ENCODE assay signal across 8 mouse cellular contexts in genomic region chr10:121461404-121462161, GRCm38 (mm10). TPM values are rescaled to one million over a fixed set of nuclear protein-coding genes. Genes with fewer than 3 reads are reported as not detected.
A peak's percentile ranks its signal among the peaks of the same experiment; 100 is the strongest.
DNase-seq lines count a peak whose midpoint lies in the region; ATAC-seq and TF ChIP-seq lines count a peak whose summit lies in the region.

No protein-coding gene starts in this region.

- TF ChIP-seq CTCF in forebrain, postnatal 0 days (IDR thresholded peaks at IDR 0.05; ENCODE audit: low read depth), result no peak

- peak overlapping the region; percentile 9 for H3K4me2 ChIP-seq in forebrain, postnatal 0 days (ENCODE audit: low read depth)
- peak overlapping the region; percentile 51 for H3K4me2 ChIP-seq in hindbrain, embryonic 16.5 days (ENCODE audit: low read length)
- H3K4me2 ChIP-seq in liver, embryonic 12.5 days, result peak overlapping the region; percentile 55
- H3K4me2 ChIP-seq in midbrain, embryonic 16.5 days (ENCODE audit: low read length), result peak overlapping the region; percentile 42

- no peak overlapping the region for H3K4me3 ChIP-seq in forebrain, postnatal 0 days (ENCODE audit: low read depth, low read length)
- H3K4me3 ChIP-seq in hindbrain, embryonic 16.5 days (ENCODE audit: low read length), result peak overlapping the region; percentile 12; the same call in 1 of the 2 replicates
- peak overlapping the region; percentile 22; the same call in 1 of the 2 replicates for H3K4me3 ChIP-seq in liver, embryonic 12.5 days
- peak overlapping the region; percentile 13; the same call in 1 of the 2 replicates for H3K4me3 ChIP-seq in midbrain, embryonic 16.5 days (ENCODE audit: low read depth, low read length)

- no peaks in the 10 kb centered on the region for H3K36me3 ChIP-seq in forebrain, postnatal 0 days (ENCODE audit: insufficient read depth)
- no peaks in the 10 kb centered on the region for H3K36me3 ChIP-seq in hindbrain, embryonic 16.5 days (ENCODE audit: control insufficient read depth, insufficient read depth, low read length)
- peaks cover 6% of the 10 kb centered on the region; the same call in 1 of the 2 replicates for H3K36me3 ChIP-seq in liver, embryonic 12.5 days
- H3K36me3 ChIP-seq in midbrain, embryonic 16.5 days (ENCODE audit: control insufficient read depth, insufficient read depth, low read length), result no peaks in the 10 kb centered on the region

- H3K27me3 ChIP-seq in forebrain, postnatal 0 days (ENCODE audit: insufficient read depth, low read length), result no peaks in the 10 kb centered on the region
- H3K27me3 ChIP-seq in hindbrain, embryonic 16.5 days (replicated peaks; ENCODE audit: control insufficient read depth, insufficient read depth, low read length), result no peaks in the 10 kb centered on the region
- no peaks in the 10 kb centered on the region for H3K27me3 ChIP-seq in liver, embryonic 12.5 days (replicated peaks)
- H3K27me3 ChIP-seq in midbrain, embryonic 16.5 days (ENCODE audit: control insufficient read depth, insufficient read depth, low read depth, low read length), result no peaks in the 10 kb centered on the region

- H3K9ac ChIP-seq in forebrain, postnatal 0 days, result no peak overlapping the region
- peak overlapping the region; percentile 48 for H3K9ac ChIP-seq in hindbrain, embryonic 16.5 days (ENCODE audit: low read depth, low read length)
- peak overlapping the region; percentile 41; the same call in 1 of the 2 replicates for H3K9ac ChIP-seq in liver, embryonic 12.5 days
- H3K9ac ChIP-seq in midbrain, embryonic 16.5 days (ENCODE audit: low read depth, low read length), result peak overlapping the region; percentile 28; the same call in 1 of the 2 replicates

- H3K27ac ChIP-seq in forebrain, postnatal 0 days (ENCODE audit: low read depth, low read length), result 0 out of 2 replicates have a peak overlapping the region, but pooled peaks have one; percentile 35
- H3K27ac ChIP-seq in hindbrain, embryonic 16.5 days (ENCODE audit: low read depth, low read length), result peak overlapping the region; percentile 63
- peak overlapping the region; percentile 51; the same call in 1 of the 2 replicates for H3K27ac ChIP-seq in liver, embryonic 12.5 days
- peak overlapping the region; percentile 28; the same call in 1 of the 2 replicates for H3K27ac ChIP-seq in midbrain, embryonic 16.5 days (ENCODE audit: low read length)

- peak; percentile 86 for DNase-seq in Muller cell, postnatal 12 days (ENCODE audit: inconsistent ontology term)
- DNase-seq in cerebellum, adult 11-12 months, result peak; percentile 42
- DNase-seq in forebrain, postnatal 0 days, result no peak
- no peak for DNase-seq in ovary, postnatal 36 days (ENCODE audit: low spot score)
- no peak for DNase-seq in c-Kit-positive CD71-positive TER-119-positive erythroid progenitor cells, embryonic 14.5 days (ENCODE audit: low spot score)

- peak; percentile 65 for ATAC-seq in forebrain, postnatal 0 days
- peak; percentile 80 for ATAC-seq in hindbrain, embryonic 16.5 days
- ATAC-seq in liver, embryonic 12.5 days, result peak; percentile 33; the same call in 1 of the 2 replicates
- peak; percentile 66; the same call in 1 of the 2 replicates for ATAC-seq in midbrain, embryonic 16.5 days

- H3K4me1 ChIP-seq in forebrain, postnatal 0 days (ENCODE audit: insufficient read depth), result peaks cover 4% of the 10 kb centered on the region; the same call in 1 of the 2 replicates
- H3K4me1 ChIP-seq in hindbrain, embryonic 16.5 days (ENCODE audit: control insufficient read depth, insufficient read depth, low read depth, low read length), result peaks cover 17% of the 10 kb centered on the region
- peaks cover 55% of the 10 kb centered on the region for H3K4me1 ChIP-seq in liver, embryonic 12.5 days
- H3K4me1 ChIP-seq in midbrain, embryonic 16.5 days (ENCODE audit: control insufficient read depth, insufficient read depth, low read length), result peaks cover 19% of the 10 kb centered on the region

- no peaks in the 10 kb centered on the region for H3K9me3 ChIP-seq in forebrain, postnatal 0 days (ENCODE audit: low read length)
- no peaks in the 10 kb centered on the region for H3K9me3 ChIP-seq in hindbrain, embryonic 16.5 days (ENCODE audit: control insufficient read depth, low read length)
- H3K9me3 ChIP-seq in liver, embryonic 12.5 days (replicated peaks), result no peaks in the 10 kb centered on the region
- no peaks in the 10 kb centered on the region for H3K9me3 ChIP-seq in midbrain, embryonic 16.5 days (replicated peaks; ENCODE audit: control insufficient read depth, low read length, poor library complexity, severe bottlenecking)

- WGBS in forebrain, postnatal 0 days, result 11% methylated on average over 22 of the region's 22 CpGs
- WGBS in hindbrain, embryonic 16.5 days, result 6% methylated on average over 22 of the region's 22 CpGs
- 15% methylated on average over 22 of the region's 22 CpGs for WGBS in liver, embryonic 12.5 days (ENCODE audit: insufficient replicate concordance)
- WGBS in midbrain, embryonic 16.5 days, result 3% methylated on average over 22 of the region's 22 CpGs

RNA-seq across cellular contexts. Expression of gene Rassf3, which starts 14.6 kb away (rescaled TPM):
- 5.0 and 5.9 TPM in 2 replicates for total RNA-seq in forebrain, postnatal 0 days (2014; rRNA removed)
- polyA plus RNA-seq in forebrain, postnatal 0 days (2015; fragmentation: Nextera tagmentation; extraction: Ambion mirVana), result 3.2 and 3.5 TPM in 2 replicates
- polyA plus RNA-seq in hindbrain, embryonic 16.5 days (2015; fragmentation: Nextera tagmentation; extraction: Ambion mirVana), result 5.3 and 6.0 TPM in 2 replicates
- 12.3 and 12.8 TPM in 2 replicates for polyA plus RNA-seq in liver, embryonic 12.5 days (2016; fragmentation: Nextera tagmentation; extraction: Ambion mirVana)
- 4.2 and 4.6 TPM in 2 replicates for polyA plus RNA-seq in midbrain, embryonic 16.5 days (2015; fragmentation: Nextera tagmentation; extraction: Ambion mirVana)

Comparison
In these comparisons a context has a peak if more than half of its experiments do, and no peak if none do; other contexts are left out.
1. DNase-seq: peak in Muller cell, postnatal 12 days (single experiment) and cerebellum, adult 11-12 months (single experiment); none in forebrain, postnatal 0 days (single experiment), ovary, postnatal 36 days (single experiment) and c-Kit-positive CD71-positive TER-119-positive erythroid progenitor cells, embryonic 14.5 days (single experiment).
2. Peak in every context shown above with its lines, with median percentiles within 50 percentile points of each other: ATAC-seq, H3K27ac ChIP-seq and H3K4me2 ChIP-seq.